Mouse (Mus musculus) retina, embryonic 14.5 days (tissue): ENCODE data around the gene Tmem211.

ENCODE experiments used
- DNase-seq: peaks from one replicate; pipeline ENCODE4 v3.0.0-alpha.2; 2015; ENCODE audit warnings: low spot score

Tmem211 gene

GRCm38 (mm10) chr5:113280138-113280856, 53.6 kb downstream of the Tmem211 start:
- peak; percentile 86 for DNase-seq

- no peak for DNase-seq
Measured at GRCm38 (mm10) chr5:113281557-113281956, 54.8 kb downstream of the Tmem211 start.

GRCm38 (mm10) chr5:113283726-113284125, 57.0 kb downstream of the Tmem211 start:
- DNase-seq, result no peak

GRCm38 (mm10) chr5:113285541-113285940, 58.8 kb downstream of the Tmem211 start:
- peak; percentile 18 for DNase-seq

GRCm38 (mm10) chr5:113286048-113286447, 59.3 kb downstream of the Tmem211 start:
- DNase-seq, result no peak

- DNase-seq, result peak; percentile 78
Measured at GRCm38 (mm10) chr5:113286591-113287520, 60.1 kb downstream of the Tmem211 start.

- no peak for DNase-seq
Measured at GRCm38 (mm10) chr5:113287762-113288161, 61.1 kb downstream of the Tmem211 start.

- DNase-seq, result no peak
Measured at GRCm38 (mm10) chr5:113288490-113288889, 61.8 kb downstream of the Tmem211 start.
